Mouse (Mus musculus): Measurements from ENCODE around the gene Tlr4. TPM values are rescaled to one million over a fixed set of nuclear protein-coding genes. Genes with fewer than 3 reads are reported as not detected.

The Tlr4 gene
- polyA plus RNA-seq, 1 experiment from 2014 or later = 0.64 TPM

GRCm38 (mm10) chr4:66923616-66924276 lies 96.4 kb downstream of the Tlr4 start:
- peak; percentile 76 for TF ChIP-seq CTCF (IDR thresholded peaks at IDR 0.05; ENCODE audit: low read depth)
- Histone ChIP-seq H3K9ac (ENCODE audit: low read depth, low read length) (no peak overlapping the region), H3K27me3 (replicated peaks; ENCODE audit: control insufficient read depth, insufficient read depth, low read length) (no peaks in the 10 kb centered on the region), H3K4me3 (ENCODE audit: low read depth, low read length) (no peak overlapping the region), H3K4me1 (replicated peaks; ENCODE audit: control insufficient read depth, insufficient read depth, low read length) (no peaks in the 10 kb centered on the region), H3K4me2 (replicated peaks; ENCODE audit: low read depth) (no peak overlapping the region), H3K36me3 (ENCODE audit: control insufficient read depth, insufficient read depth) (no peaks in the 10 kb centered on the region), H3K9me3 (ENCODE audit: control insufficient read depth) (no peaks in the 10 kb centered on the region), H3K27ac (ENCODE audit: low read depth, low read length) (no peak overlapping the region)
- ATAC-seq = no peak
- WGBS = 51% methylated on average over 3 of the region's 3 CpGs

GRCm38 (mm10) chr4:66926066-66926465 lies 98.7 kb downstream of the Tlr4 start:
- H3K4me2 ChIP-seq (replicated peaks; ENCODE audit: low read depth) = no peak overlapping the region
- no peaks in the 10 kb centered on the region for H3K4me1 ChIP-seq (replicated peaks; ENCODE audit: control insufficient read depth, insufficient read depth, low read length)
- no peak overlapping the region for H3K4me3 ChIP-seq (ENCODE audit: low read depth, low read length)
- 61% methylated on average over 4 of the region's 4 CpGs for WGBS
- no peak overlapping the region for H3K27ac ChIP-seq (ENCODE audit: low read depth, low read length)
- H3K27me3 ChIP-seq (replicated peaks; ENCODE audit: control insufficient read depth, insufficient read depth, low read length) = no peaks in the 10 kb centered on the region
- no peak for TF ChIP-seq CTCF (IDR thresholded peaks at IDR 0.05; ENCODE audit: low read depth)
- no peaks in the 10 kb centered on the region for H3K9me3 ChIP-seq (ENCODE audit: control insufficient read depth)
- H3K9ac ChIP-seq (ENCODE audit: low read depth, low read length) = no peak overlapping the region
- no peaks in the 10 kb centered on the region for H3K36me3 ChIP-seq (ENCODE audit: control insufficient read depth, insufficient read depth)
- no peak for ATAC-seq

GRCm38 (mm10) chr4:66927537-66928088 lies 100.2 kb downstream of the Tlr4 start:
- no peak overlapping the region for H3K4me2 ChIP-seq (replicated peaks; ENCODE audit: low read depth)
- ATAC-seq = no peak
- H3K36me3 ChIP-seq (ENCODE audit: control insufficient read depth, insufficient read depth) = no peaks in the 10 kb centered on the region
- WGBS = 62% methylated on average over 2 of the region's 2 CpGs
- H3K27ac ChIP-seq (ENCODE audit: low read depth, low read length) = no peak overlapping the region
- no peaks in the 10 kb centered on the region for H3K9me3 ChIP-seq (ENCODE audit: control insufficient read depth)
- no peak overlapping the region for H3K4me3 ChIP-seq (ENCODE audit: low read depth, low read length)
- H3K27me3 ChIP-seq (replicated peaks; ENCODE audit: control insufficient read depth, insufficient read depth, low read length) = no peaks in the 10 kb centered on the region
- H3K9ac ChIP-seq (ENCODE audit: low read depth, low read length) = no peak overlapping the region
- TF ChIP-seq CTCF (IDR thresholded peaks at IDR 0.05; ENCODE audit: low read depth) = no peak
- no peaks in the 10 kb centered on the region for H3K4me1 ChIP-seq (replicated peaks; ENCODE audit: control insufficient read depth, insufficient read depth, low read length)

GRCm38 (mm10) chr4:66938489-66939061 lies 111.2 kb downstream of the Tlr4 start:
- H3K27me3 ChIP-seq (replicated peaks; ENCODE audit: control insufficient read depth, insufficient read depth, low read length) = no peaks in the 10 kb centered on the region
- H3K9ac ChIP-seq (ENCODE audit: low read depth, low read length) = no peak overlapping the region
- no peak for ATAC-seq
- H3K36me3 ChIP-seq (ENCODE audit: control insufficient read depth, insufficient read depth) = no peaks in the 10 kb centered on the region
- H3K4me3 ChIP-seq (ENCODE audit: low read depth, low read length) = no peak overlapping the region
- H3K4me1 ChIP-seq (replicated peaks; ENCODE audit: control insufficient read depth, insufficient read depth, low read length) = no peaks in the 10 kb centered on the region
- no peak overlapping the region for H3K4me2 ChIP-seq (replicated peaks; ENCODE audit: low read depth)
- WGBS = 55% methylated on average over 4 of the region's 4 CpGs
- TF ChIP-seq CTCF (IDR thresholded peaks at IDR 0.05; ENCODE audit: low read depth) = no peak
- no peaks in the 10 kb centered on the region for H3K9me3 ChIP-seq (ENCODE audit: control insufficient read depth)
- H3K27ac ChIP-seq (ENCODE audit: low read depth, low read length) = no peak overlapping the region

- Histone ChIP-seq H3K36me3 (ENCODE audit: control insufficient read depth, insufficient read depth) (no peaks in the 10 kb centered on the region), H3K4me3 (ENCODE audit: low read depth, low read length) (no peak overlapping the region), H3K9ac (ENCODE audit: low read depth, low read length) (no peak overlapping the region), H3K4me2 (replicated peaks; ENCODE audit: low read depth) (no peak overlapping the region), H3K27ac (ENCODE audit: low read depth, low read length) (no peak overlapping the region), H3K27me3 (replicated peaks; ENCODE audit: control insufficient read depth, insufficient read depth, low read length) (no peaks in the 10 kb centered on the region), H3K4me1 (replicated peaks; ENCODE audit: control insufficient read depth, insufficient read depth, low read length) (no peaks in the 10 kb centered on the region), H3K9me3 (ENCODE audit: control insufficient read depth) (no peaks in the 10 kb centered on the region)
- 63% methylated on average over 1 of the region's 1 CpGs for WGBS
- TF ChIP-seq CTCF (IDR thresholded peaks at IDR 0.05; ENCODE audit: low read depth) = no peak
- no peak for ATAC-seq
Observed at GRCm38 (mm10) chr4:66941894-66942293, 114.5 kb downstream of the Tlr4 start.

- H3K36me3 ChIP-seq (ENCODE audit: control insufficient read depth, insufficient read depth) = no peaks in the 10 kb centered on the region
- no peaks in the 10 kb centered on the region for H3K27me3 ChIP-seq (replicated peaks; ENCODE audit: control insufficient read depth, insufficient read depth, low read length)
- no peak for ATAC-seq
- peak; percentile 63 for TF ChIP-seq CTCF (IDR thresholded peaks at IDR 0.05; ENCODE audit: low read depth)
- H3K4me1 ChIP-seq (replicated peaks; ENCODE audit: control insufficient read depth, insufficient read depth, low read length) = no peaks in the 10 kb centered on the region
- no peak overlapping the region for H3K9ac ChIP-seq (ENCODE audit: low read depth, low read length)
- H3K27ac ChIP-seq (ENCODE audit: low read depth, low read length) = no peak overlapping the region
- no peaks in the 10 kb centered on the region for H3K9me3 ChIP-seq (ENCODE audit: control insufficient read depth)
- H3K4me2 ChIP-seq (replicated peaks; ENCODE audit: low read depth) = no peak overlapping the region
- H3K4me3 ChIP-seq (ENCODE audit: low read depth, low read length) = no peak overlapping the region
Observed at GRCm38 (mm10) chr4:66943699-66944098, 116.3 kb downstream of the Tlr4 start.
